Mouse (Mus musculus) CH12.LX (cell line): ENCODE results near the gene Tpst1. TPM values are rescaled to one million over a fixed set of nuclear protein-coding genes. Genes with fewer than 3 reads are reported as not detected.

ENCODE experiments used
- DNase-seq: peaks from one replicate; pipeline ENCODE4 v3.0.0-alpha.2; 2013; ENCODE audit errors: extremely low read depth
- H3K27ac ChIP-seq: 2 replicates; pipeline ENCODE4 v1.5.1; 2012; ENCODE audit warnings: low read depth, mild to moderate bottlenecking, control low read depth, moderate library complexity; ENCODE audit not compliant: insufficient read depth
- H3K27me3 ChIP-seq: replicated peaks from 2 replicates; pipeline ENCODE3; 2012; ENCODE audit warnings: inconsistent platforms
- H3K36me3 ChIP-seq, 2 experiments: replicated peaks in 1 of 2; 2 replicates each; pipeline versions ENCODE3 to v1.6.1; 2012; ENCODE audit warnings: inconsistent platforms in 1 of 2, low read length in 1 of 2, mild to moderate bottlenecking in 1 of 2, mixed read lengths in 1 of 2, moderate library complexity in 1 of 2; ENCODE audit not compliant: control insufficient read depth in 1 of 2, insufficient read depth in 1 of 2
- H3K4me1 ChIP-seq, 2 experiments: 2 replicates each; pipeline ENCODE4 v1.6.1; 2012; ENCODE audit warnings: inconsistent platforms in 1 of 2, moderate library complexity in 1 of 2; ENCODE audit not compliant: insufficient read depth in 2 of 2, control insufficient read depth in 1 of 2
- H3K4me2 ChIP-seq: 2 replicates; pipeline ENCODE4 v1.6.1; 2012; ENCODE audit warnings: low read depth, mild to moderate bottlenecking, control low read depth; ENCODE audit not compliant: poor library complexity, insufficient read depth, severe bottlenecking
- H3K4me3 ChIP-seq, 3 experiments: fragments of 150-350 bp in 1 of 3; sonication (generic) in 1 of 3; replicated peaks in 1 of 3; 2 replicates each; pipeline versions ENCODE3 to v1.5.1; 2011 to 2012; ENCODE audit warnings: low read depth in 2 of 3, low read length in 2 of 3, mild to moderate bottlenecking in 2 of 3, moderate library complexity in 2 of 3, control low read depth in 1 of 3, improper control_type of control experiment in 1 of 3, inconsistent platforms in 1 of 3, mixed read lengths in 1 of 3; ENCODE audit not compliant: poor library complexity in 1 of 3
- H3K79me2 ChIP-seq: replicated peaks from 2 replicates; pipeline ENCODE4 v1.6.1; 2012; ENCODE audit warnings: mild to moderate bottlenecking, moderate library complexity; ENCODE audit not compliant: control insufficient read depth, poor library complexity, insufficient read depth, severe bottlenecking; ENCODE audit errors: extremely low read depth
- H3K9ac ChIP-seq: 2 replicates; pipeline ENCODE4 v1.6.1; 2012; ENCODE audit warnings: low read depth, mild to moderate bottlenecking, control low read depth, moderate library complexity; ENCODE audit not compliant: insufficient read depth
- H3K9me3 ChIP-seq: replicated peaks from 2 replicates; pipeline ENCODE3; 2012; ENCODE audit warnings: low read length, inconsistent platforms, mixed read lengths
- BHLHE40 ChIP-seq: IDR thresholded peaks from 2 replicates; pipeline ENCODE4 v1.6.1; 2011; ENCODE audit warnings: mild to moderate bottlenecking, low read depth, low read length, improper control_type of control experiment
- CHD1 ChIP-seq: IDR thresholded peaks from 2 replicates; pipeline ENCODE4 v1.6.1; 2012; ENCODE audit warnings: low read depth, low read length, improper control_type of control experiment, inconsistent platforms
- CTCF ChIP-seq, 2 experiments: IDR thresholded peaks in 1 of 2; conservative IDR thresholded peaks in 1 of 2; 2 replicates each; pipeline ENCODE4 v1.5.1; 2011 to 2012; ENCODE audit warnings: low read depth in 2 of 2, low read length in 2 of 2, improper control_type of control experiment in 1 of 2, inconsistent platforms in 1 of 2, mild to moderate bottlenecking in 1 of 2, moderate library complexity in 1 of 2
- EP300 ChIP-seq: IDR thresholded peaks from 2 replicates; pipeline ENCODE4 v1.6.1; 2011; ENCODE audit warnings: low read length, improper control_type of control experiment
- ETS1 ChIP-seq: conservative IDR thresholded peaks from 2 replicates; pipeline ENCODE4 v1.6.1; 2012; ENCODE audit warnings: low read depth, mild to moderate bottlenecking, inconsistent platforms, low read length, improper control_type of control experiment, moderate library complexity
- GABPA ChIP-seq: IDR thresholded peaks from 2 replicates; pipeline ENCODE4 v1.6.1; 2012; ENCODE audit warnings: low read depth, low read length, improper control_type of control experiment, inconsistent platforms; ENCODE audit not compliant: insufficient replicate concordance
- IRF4 ChIP-seq: IDR thresholded peaks from 2 replicates; pipeline ENCODE4 v1.6.1; 2014; ENCODE audit warnings: low read depth, mild to moderate bottlenecking, inconsistent platforms, low read length, improper control_type of control experiment
- JUND ChIP-seq: conservative IDR thresholded peaks from 2 replicates; pipeline ENCODE4 v1.6.1; 2011; ENCODE audit warnings: low read depth, low read length, improper control_type of control experiment
- MAFK ChIP-seq: IDR thresholded peaks from 2 replicates; pipeline ENCODE4 v1.6.1; 2011; ENCODE audit warnings: low read length, improper control_type of control experiment; ENCODE audit not compliant: insufficient replicate concordance
- MEF2A ChIP-seq: IDR thresholded peaks from 2 replicates; pipeline ENCODE4 v1.6.1; 2014; ENCODE audit warnings: low read depth, mild to moderate bottlenecking, inconsistent platforms, low read length, improper control_type of control experiment, borderline replicate concordance
- MYC ChIP-seq: IDR thresholded peaks from 2 replicates; pipeline ENCODE4 v1.6.1; 2011; ENCODE audit warnings: low read depth, mild to moderate bottlenecking, improper control_type of control experiment, low read length
- NELFE ChIP-seq: IDR thresholded peaks from 2 replicates; pipeline ENCODE4 v1.6.1; 2011; ENCODE audit warnings: low read depth, low read length, improper control_type of control experiment
- NRF1 ChIP-seq: IDR thresholded peaks from 2 replicates; pipeline ENCODE4 v1.6.1; 2014; ENCODE audit warnings: low read depth, mild to moderate bottlenecking, inconsistent platforms, low read length, improper control_type of control experiment, moderate library complexity
- POLR2A ChIP-seq: IDR thresholded peaks from 2 replicates; pipeline ENCODE4 v1.6.1; 2011; ENCODE audit warnings: low read depth, mild to moderate bottlenecking, improper control_type of control experiment, low read length
- RAD21 ChIP-seq: IDR thresholded peaks from 2 replicates; pipeline ENCODE4 v1.6.1; 2011; ENCODE audit warnings: low read depth, mild to moderate bottlenecking, low read length, improper control_type of control experiment, moderate library complexity
- SIN3A ChIP-seq: IDR thresholded peaks from 2 replicates; pipeline ENCODE4 v1.6.1; 2012; ENCODE audit warnings: low read length, improper control_type of control experiment, inconsistent platforms
- SMC3 ChIP-seq: IDR thresholded peaks from 2 replicates; pipeline ENCODE4 v1.6.1; 2011; ENCODE audit warnings: low read depth, low read length, improper control_type of control experiment
- TBP ChIP-seq: conservative IDR thresholded peaks from 2 replicates; pipeline ENCODE4 v1.6.1; 2011; ENCODE audit warnings: low read depth, low read length, improper control_type of control experiment
- UBTF ChIP-seq: IDR thresholded peaks from 2 replicates; pipeline ENCODE4 v1.6.1; 2012; ENCODE audit warnings: low read depth, mild to moderate bottlenecking, inconsistent platforms, low read length, improper control_type of control experiment, moderate library complexity
- USF1 ChIP-seq: IDR thresholded peaks from 2 replicates; pipeline ENCODE4 v1.6.1; 2014; ENCODE audit warnings: low read depth, mild to moderate bottlenecking, inconsistent platforms, low read length, improper control_type of control experiment
- USF2 ChIP-seq: conservative IDR thresholded peaks from 2 replicates; pipeline ENCODE4 v1.6.1; 2011; ENCODE audit warnings: low read depth, low read length, improper control_type of control experiment
- ZC3H11A ChIP-seq: IDR thresholded peaks from 2 replicates; pipeline ENCODE4 v1.6.1; 2012; ENCODE audit warnings: low read depth, mild to moderate bottlenecking, inconsistent platforms, low read length, improper control_type of control experiment
- ZMIZ1 ChIP-seq: IDR thresholded peaks from 2 replicates; pipeline ENCODE4 v1.6.1; 2012; ENCODE audit warnings: low read depth, mild to moderate bottlenecking, inconsistent platforms, low read length, improper control_type of control experiment
- dilution Hi-C: fragments of 300-500 bp; cut with MboI; formaldehyde crosslinking; loops from 2 replicates; pipeline ENCODE4 v1.14.3; 2020; ENCODE audit warnings: low sequenced_read_pairs; ENCODE audit not compliant: extremely low pct_unique_long_range_greater_than_20kb, extremely low pct_ligation_motif_present
- in situ Hi-C: fragments of 300-500 bp; cut with MboI; formaldehyde crosslinking; loops from 3 replicates; pipeline ENCODE4 v1.14.3; 2019; ENCODE audit warnings: low sequenced_read_pairs, low pct_ligation_motif_present, low pct_unique_long_range_greater_than_20kb, mixed read lengths
- polyA plus RNA-seq: library from polyadenylated mRNA; unstranded; fragments of >175 nt; gene quantifications from 2 replicates; pipeline ENCODE4 v1.2.1, GENCODE M21; 2012; ENCODE audit warnings: low read depth; ENCODE audit not compliant: insufficient read length
- total RNA-seq, 2 experiments: library from RNA; depleted of rRNA; stranded (reverse); fragments of 300-350 nt in 1 of 2; fragments of >200 nt in 1 of 2; gene quantifications; 2 replicates each; pipeline ENCODE4 v1.2.3; 2012 to 2014

The Tpst1 gene
- total and polyA plus RNA-seq, 3 experiments, result 36.8 to 52.5 (median 43.2) TPM

DNA sequence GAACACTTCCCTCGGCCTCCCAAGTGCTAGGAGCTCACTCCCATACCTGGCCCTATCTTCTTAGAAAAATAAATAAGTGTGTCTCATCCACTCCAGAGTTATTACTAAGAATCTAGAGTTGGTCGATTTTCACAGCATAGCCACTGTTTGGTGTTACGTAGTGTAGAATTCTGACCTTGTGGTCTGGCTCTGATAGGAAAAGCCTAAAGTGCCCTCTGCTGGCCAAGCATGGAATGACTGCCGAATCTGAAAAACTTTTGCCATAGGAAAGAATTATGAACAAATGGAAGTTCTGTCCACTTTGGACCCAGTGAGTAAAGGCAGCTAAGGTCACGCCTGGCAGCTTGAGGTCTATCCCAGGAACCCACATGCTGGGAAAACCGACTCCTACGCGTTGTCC lies 66.3 kb downstream of the Tpst1 start:
- peak; percentile 22; the same call in 1 of the 2 replicates for TF ChIP-seq MEF2A
- no peak for TF ChIP-seq ZMIZ1
- 0 out of 2 replicates have a peak, but pooled peaks have one; percentile 42 for TF ChIP-seq SIN3A
- TF ChIP-seq ZC3H11A, result peak; percentile 82
- TF ChIP-seq JUND, result peak; percentile 40; the same call in 1 of the 2 replicates
- TF ChIP-seq USF2, result no peak
- no peak for TF ChIP-seq BHLHE40
- no peak for TF ChIP-seq NELFE
- TF ChIP-seq CTCF (conservative IDR thresholded peaks at IDR 0.05 in 1 of 2, IDR thresholded peaks at IDR 0.05 in 1 of 2; ENCODE audit: low read depth in 2 of 2, low read length in 2 of 2), result peak; percentile 88 to 96
- no peak for TF ChIP-seq POLR2A
- TF ChIP-seq ETS1, result no peak
- no peak for TF ChIP-seq CHD1
- TF ChIP-seq NRF1, result no peak
- peak; percentile 75; the same call in 1 of the 2 replicates for TF ChIP-seq MYC
- no peak for TF ChIP-seq USF1
- TF ChIP-seq EP300, result no peak
- no peak for TF ChIP-seq GABPA
- TF ChIP-seq UBTF, result no peak
- peak; percentile 97 for TF ChIP-seq SMC3
- TF ChIP-seq RAD21, result peak; percentile 95
- TF ChIP-seq, all 38 proteins: peak for 8
- peak; percentile 77 for DNase-seq
- Histone ChIP-seq H3K27ac (no peak overlapping the region), H3K9me3 (no peaks in the 10 kb centered on the region), H3K4me3 (no peak overlapping the region), H3K9ac (no peak overlapping the region), H3K4me2 (no peak overlapping the region; the same call in 1 of the 2 replicates), H3K36me3 (peaks cover 12 to 43% of the 10 kb centered on the region in 2 experiments), H3K27me3 (no peaks in the 10 kb centered on the region), H3K4me1 (peaks cover 0 to 12% of the 10 kb centered on the region in 2 experiments; a peak in 2 of 4 replicates), H3K79me2 (no peaks in the 10 kb centered on the region)
- in situ Hi-C loops (loop anchor here (5.0 kb wide), 1 partner anchor 92 kb away; no protein-coding TSS in a partner anchor), dilution Hi-C loops (no loop called here)

DNA sequence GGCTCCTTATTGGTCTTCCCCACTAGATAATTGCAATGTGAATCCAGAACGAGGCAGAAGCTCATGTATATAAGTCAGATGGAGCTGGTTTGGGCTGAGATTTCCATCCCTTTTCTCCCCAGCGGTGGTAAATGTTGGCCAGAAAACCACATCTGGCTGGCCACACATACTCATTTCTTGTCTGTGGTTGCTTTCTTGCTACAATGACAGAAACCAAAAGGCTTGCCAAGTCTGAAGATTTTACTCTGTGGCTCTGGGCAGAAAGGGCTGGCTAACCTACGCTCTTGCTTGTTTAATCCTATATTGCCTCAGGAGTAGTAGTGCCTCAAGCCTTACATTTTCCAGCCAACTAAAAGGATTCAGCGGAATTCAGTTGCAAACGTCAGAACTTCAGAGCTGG lies 68.0 kb downstream of the Tpst1 start:
- dilution Hi-C loops, result no loop called here
- TF ChIP-seq MAFK (peak; percentile 32; the same call in 1 of the 2 replicates), IRF4 (peak; percentile 8; the same call in 1 of the 2 replicates), TBP (no peak)
- H3K4me2 ChIP-seq, result no peak overlapping the region
- H3K27ac ChIP-seq, result no peak overlapping the region
- in situ Hi-C loops, result no loop called here
- H3K4me1 ChIP-seq, result peaks cover 6 to 22% of the 10 kb centered on the region in 2 experiments
- DNase-seq, result no peak
- H3K27me3 ChIP-seq, result no peaks in the 10 kb centered on the region
- H3K4me3 ChIP-seq, result no peak overlapping the region
- H3K9ac ChIP-seq, result no peak overlapping the region
- peaks cover 4 to 29% of the 10 kb centered on the region in 2 experiments for H3K36me3 ChIP-seq
- no peaks in the 10 kb centered on the region for H3K9me3 ChIP-seq
- no peaks in the 10 kb centered on the region for H3K79me2 ChIP-seq
